Mouse (Mus musculus): ENCODE data around the gene E030018B13Rik.

The E030018B13Rik gene

DNA sequence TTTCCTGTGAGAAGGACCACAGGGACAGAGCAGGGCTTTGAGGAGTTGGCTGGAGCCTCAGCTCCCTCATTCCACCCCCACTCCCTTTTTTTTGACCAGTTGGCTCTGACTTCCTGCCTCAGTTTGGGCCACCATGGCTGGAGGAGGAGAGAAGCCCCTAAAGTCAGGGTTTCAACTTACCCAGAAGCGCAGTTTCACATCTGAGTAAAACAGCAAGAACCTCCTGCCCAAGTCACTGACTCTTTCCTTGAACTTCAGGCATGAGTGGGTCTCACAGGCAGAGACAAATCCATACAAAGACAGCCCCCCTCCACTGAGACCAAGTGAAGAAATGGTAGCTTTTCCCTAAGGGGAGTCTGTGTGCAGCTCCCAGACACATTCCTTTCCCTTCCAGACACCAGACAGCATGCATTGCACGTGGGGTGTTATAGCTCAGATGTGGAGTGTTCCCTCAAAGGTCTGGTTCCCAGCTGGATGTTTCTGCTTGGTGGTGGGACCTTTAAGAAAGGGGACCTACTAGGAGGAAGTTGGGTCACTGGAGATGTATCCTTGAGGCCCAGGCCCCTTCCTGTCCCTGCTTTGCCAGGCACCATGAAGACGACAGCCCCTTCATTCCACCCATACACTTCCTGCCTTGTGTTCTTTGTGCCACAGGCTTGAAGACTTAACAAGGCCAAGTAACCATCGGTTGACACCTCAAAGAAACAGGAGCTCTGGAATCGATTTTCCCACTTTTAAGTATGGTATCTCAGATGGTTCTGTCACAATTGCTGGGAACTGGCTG lies 49.2 kb downstream of the E030018B13Rik start:
- DNase-seq (ENCODE audit: low read depth) = no peak

DNA sequence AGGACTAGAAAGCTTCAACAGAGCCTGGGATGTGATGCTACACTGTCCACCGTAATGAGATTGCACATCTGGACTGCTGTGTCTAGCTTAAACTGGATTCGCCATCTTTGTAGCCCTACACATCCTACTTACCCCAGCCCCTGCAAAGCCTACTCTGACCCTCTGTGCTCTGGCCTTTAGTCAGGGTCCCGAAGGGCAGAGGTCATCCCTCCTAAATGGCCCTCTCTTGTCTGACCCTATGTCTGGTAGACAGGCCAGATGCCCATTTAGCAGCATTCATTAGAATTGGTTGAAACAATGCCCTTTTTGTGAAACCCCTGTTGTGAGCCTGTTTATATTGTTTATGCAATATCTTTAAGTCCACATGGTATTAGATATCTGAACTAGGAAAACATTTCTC lies 53.3 kb downstream of the E030018B13Rik start:
- DNase-seq (ENCODE audit: low read depth) = no peak
